Mouse (Mus musculus): ENCODE data around the gene Zfp512b. TPM values are rescaled to one million over a fixed set of nuclear protein-coding genes. Genes with fewer than 3 reads are reported as not detected.

Gene Zfp512b
- polyA plus RNA-seq, 1 experiment = 9.8 TPM

DNA sequence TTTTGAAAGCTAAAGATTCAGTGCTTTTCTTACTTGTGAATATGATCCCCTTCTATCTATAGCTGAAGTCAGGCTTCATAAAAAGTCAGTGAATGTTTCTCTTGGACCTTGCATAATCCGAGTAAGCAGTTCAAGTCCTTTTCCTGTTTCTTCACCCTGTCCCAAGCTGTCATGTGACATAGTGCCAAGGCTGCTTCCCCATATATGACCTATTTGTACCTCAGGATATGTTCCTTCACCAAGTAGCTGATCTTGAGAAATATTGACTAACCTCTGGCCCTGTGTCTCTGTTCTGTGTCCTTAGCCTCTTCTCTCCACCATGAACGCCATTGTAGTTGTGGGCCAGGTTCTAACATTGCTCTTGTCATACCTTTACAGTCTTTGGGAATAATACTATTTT lies 56.2 kb downstream of the Zfp512b start:
- TF ChIP-seq USF1 (IDR thresholded peaks at IDR 0.05; ENCODE audit: low read depth) (no peak), FOSL1 (IDR thresholded peaks at IDR 0.05; ENCODE audit: insufficient read depth, low read length, poor library complexity, severe bottlenecking) (no peak), MYOD1 (IDR thresholded peaks at IDR 0.05; ENCODE audit: control insufficient read depth, insufficient read length, low read depth) (no peak), CEBPB (IDR thresholded peaks at IDR 0.05; ENCODE audit: low read depth) (no peak), CTCF (IDR thresholded peaks at IDR 0.05; ENCODE audit: control insufficient read depth, insufficient read depth, insufficient read length) (no peak), MYOG (IDR thresholded peaks at IDR 0.05; ENCODE audit: control insufficient read depth, extremely low read depth, insufficient read length) (no peak), MAX (IDR thresholded peaks at IDR 0.05) (no peak)
- Histone ChIP-seq H3K4me3 (ENCODE audit: insufficient read depth, poor library complexity, severe bottlenecking) (no peak overlapping the region), H3K27me3 (ENCODE audit: control insufficient read depth, insufficient read depth, insufficient read length) (no peaks in the 10 kb centered on the region), H3K36me3 (ENCODE audit: control insufficient read depth, insufficient read depth) (peaks cover 36% of the 10 kb centered on the region), H3K79me2 (ENCODE audit: control insufficient read depth, insufficient read depth) (peaks cover 100% of the 10 kb centered on the region), H3K79me3 (ENCODE audit: low read depth) (peaks cover 82% of the 10 kb centered on the region), H3ac (ENCODE audit: control insufficient read depth, insufficient read length, low read depth) (no peak overlapping the region)

DNA sequence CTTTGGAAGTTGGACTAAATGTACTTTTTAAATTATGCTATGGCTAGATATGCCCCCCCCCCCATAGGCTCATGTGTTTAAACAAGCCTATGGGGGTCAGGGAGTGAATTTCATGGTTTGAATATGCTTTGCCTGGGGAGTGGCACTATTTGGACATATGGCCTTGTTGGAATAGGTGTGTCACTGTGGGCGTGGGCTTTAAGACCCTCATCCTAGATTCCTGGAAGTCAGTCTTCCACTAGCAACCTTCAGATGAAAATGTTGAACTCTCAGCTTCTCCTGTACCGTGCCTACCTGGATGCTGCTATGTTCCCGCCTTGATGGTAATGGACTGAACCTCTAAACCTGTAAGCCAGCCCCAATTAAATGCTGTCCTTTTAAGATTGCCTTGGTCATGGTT lies 60.0 kb downstream of the Zfp512b start:
- Histone ChIP-seq H3K36me3 (ENCODE audit: control insufficient read depth, insufficient read depth) (peaks cover 54% of the 10 kb centered on the region), H3K79me2 (ENCODE audit: control insufficient read depth, insufficient read depth) (peaks cover 100% of the 10 kb centered on the region), H3K79me3 (ENCODE audit: low read depth) (peaks cover 92% of the 10 kb centered on the region), H3K4me3 (ENCODE audit: insufficient read depth, poor library complexity, severe bottlenecking) (no peak overlapping the region), H3ac (ENCODE audit: control insufficient read depth, insufficient read length, low read depth) (no peak overlapping the region), H3K27me3 (ENCODE audit: control insufficient read depth, insufficient read depth, insufficient read length) (no peaks in the 10 kb centered on the region)
- TF ChIP-seq MYOD1 (IDR thresholded peaks at IDR 0.05; ENCODE audit: control insufficient read depth, insufficient read length, low read depth) (no peak), USF1 (IDR thresholded peaks at IDR 0.05; ENCODE audit: low read depth) (no peak), CEBPB (IDR thresholded peaks at IDR 0.05; ENCODE audit: low read depth) (no peak), CTCF (IDR thresholded peaks at IDR 0.05; ENCODE audit: control insufficient read depth, insufficient read depth, insufficient read length) (no peak), FOSL1 (IDR thresholded peaks at IDR 0.05; ENCODE audit: insufficient read depth, low read length, poor library complexity, severe bottlenecking) (no peak), MYOG (IDR thresholded peaks at IDR 0.05; ENCODE audit: control insufficient read depth, extremely low read depth, insufficient read length) (no peak), MAX (IDR thresholded peaks at IDR 0.05) (no peak)

Small RNA genes lying within 50 kb of the gene (microRNA-seq; reads per million reads assigned to microRNA genes)
- gene Mir7006 (ENCODE audit: borderline microRNAs expressed) = not detected

Other genes with a start within 250 kb of the Zfp512b start
- gene Zgpat, start 227.9 kb downstream of the Zfp512b start, polyA plus RNA-seq (2012; fragmentation: generic; extraction: Trizol) = 16.5 TPM
- gene Arfrp1, start 227.4 kb downstream of the Zfp512b start, polyA plus RNA-seq (2012; fragmentation: generic; extraction: Trizol) = 45.9 TPM
- 7.3 TPM for gene Lime1, start 212.7 kb downstream of the Zfp512b start, polyA plus RNA-seq (2012; fragmentation: generic; extraction: Trizol)
- gene Zbtb46, start 133.4 kb downstream of the Zfp512b start, polyA plus RNA-seq (2012; fragmentation: generic; extraction: Trizol) = 0.68 TPM
- not detected for gene Abhd16b, start 99.6 kb downstream of the Zfp512b start, polyA plus RNA-seq (2012; fragmentation: generic; extraction: Trizol)
- gene Tpd52l2, start 95.7 kb downstream of the Zfp512b start, polyA plus RNA-seq (2012; fragmentation: generic; extraction: Trizol) = 79.2 TPM
- gene Dnajc5, start 72.3 kb downstream of the Zfp512b start, polyA plus RNA-seq (2012; fragmentation: generic; extraction: Trizol) = 34.3 TPM
- 20.6 TPM for gene Uckl1, start 7.9 kb downstream of the Zfp512b start, polyA plus RNA-seq (2012; fragmentation: generic; extraction: Trizol)
- 41.4 TPM for gene Prpf6, start 935 bp downstream of the Zfp512b start, polyA plus RNA-seq (2012; fragmentation: generic; extraction: Trizol)
- 1.1 TPM for gene Samd10, start 6.4 kb upstream of the Zfp512b start, polyA plus RNA-seq (2012; fragmentation: generic; extraction: Trizol)
- 0.05 TPM for gene Gm29797, start 64.2 kb upstream of the Zfp512b start, polyA plus RNA-seq (2012; fragmentation: generic; extraction: Trizol)
- 0.06 TPM for gene Sox18, start 78.8 kb upstream of the Zfp512b start, polyA plus RNA-seq (2012; fragmentation: generic; extraction: Trizol)
- 1.6 TPM for gene Tcea2, start 87.5 kb upstream of the Zfp512b start, polyA plus RNA-seq (2012; fragmentation: generic; extraction: Trizol)
- gene Rgs19, start 101.2 kb upstream of the Zfp512b start, polyA plus RNA-seq (2012; fragmentation: generic; extraction: Trizol) = 66.4 TPM
- not detected for gene Lkaaear1, start 105.6 kb upstream of the Zfp512b start, polyA plus RNA-seq (2012; fragmentation: generic; extraction: Trizol)
- not detected for gene Oprl1, start 122.2 kb upstream of the Zfp512b start, polyA plus RNA-seq (2012; fragmentation: generic; extraction: Trizol)
- gene Myt1, start 170.5 kb upstream of the Zfp512b start, polyA plus RNA-seq (2012; fragmentation: generic; extraction: Trizol) = not detected
- gene Pcmtd2, start 245.1 kb upstream of the Zfp512b start, polyA plus RNA-seq (2012; fragmentation: generic; extraction: Trizol) = 4.4 TPM